Mouse (Mus musculus) liver, embryonic 14.5 days (tissue): ENCODE data around the gene Srsf7. TPM values are rescaled to one million over a fixed set of nuclear protein-coding genes. Genes with fewer than 3 reads are reported as not detected.

Experiments used
- ATAC-seq: fragments of 200-750 bp; cut with Nextera tagmentation; 2 replicates; pipeline ENCODE4 v1.8.0; 2017; ENCODE audit warnings: moderate number of reproducible peaks, mild to moderate bottlenecking, moderate library complexity; ENCODE audit not compliant: insufficient read depth
- DNase-seq, 3 experiments: peaks; one replicate each; pipeline ENCODE4 v3.0.0-alpha.2; 2012 to 2013; ENCODE audit warnings: low read depth in 3 of 3, low spot score in 3 of 3
- H3K27ac ChIP-seq: fragments of 300-500 bp; sonication (generic); 2 replicates; pipeline ENCODE4 v1.5.1; 2014; ENCODE audit warnings: moderate library complexity, mild to moderate bottlenecking, control low read depth, inconsistent platforms
- H3K27me3 ChIP-seq: fragments of 300-500 bp; sonication (generic); 2 replicates; pipeline ENCODE4 v1.6.1; 2014; ENCODE audit warnings: mild to moderate bottlenecking, low read length, moderate library complexity; ENCODE audit not compliant: control insufficient read depth, insufficient read depth
- H3K36me3 ChIP-seq: fragments of 300-500 bp; sonication (generic); replicated peaks from 2 replicates; pipeline ENCODE4 v1.6.1; 2014; ENCODE audit warnings: low read depth; ENCODE audit not compliant: control insufficient read depth, insufficient read depth
- H3K4me1 ChIP-seq, 2 experiments: fragments of 200-500 bp in 1 of 2; fragments of 300-500 bp in 1 of 2; sonication (generic) in 1 of 2; replicated peaks; 2 replicates each; pipeline ENCODE4 v1.6.1; 2012 to 2014; ENCODE audit warnings: antibody characterized with exemption in 1 of 2, inconsistent platforms in 1 of 2, low read length in 1 of 2; ENCODE audit not compliant: control insufficient read depth in 2 of 2, insufficient read depth in 2 of 2
- H3K4me2 ChIP-seq: fragments of 300-500 bp; sonication (generic); 2 replicates; pipeline ENCODE4 v1.6.1; 2014; ENCODE audit warnings: low read depth, mild to moderate bottlenecking, control low read depth, moderate library complexity
- H3K4me3 ChIP-seq, 2 experiments: fragments of 200-500 bp in 1 of 2; fragments of 300-500 bp in 1 of 2; sonication (generic) in 1 of 2; 2 replicates each; pipeline ENCODE4 v1.5.1; 2012 to 2014; ENCODE audit warnings: low read depth in 2 of 2, low read length in 2 of 2, mild to moderate bottlenecking in 2 of 2, control low read depth in 1 of 2, inconsistent platforms in 1 of 2, moderate library complexity in 1 of 2; ENCODE audit not compliant: insufficient read depth in 1 of 2
- H3K9ac ChIP-seq: fragments of 300-500 bp; sonication (generic); replicated peaks from 2 replicates; pipeline ENCODE4 v1.6.1; 2014; ENCODE audit warnings: mild to moderate bottlenecking, control low read depth, moderate library complexity
- H3K9me3 ChIP-seq: fragments of 300-500 bp; sonication (generic); 2 replicates; pipeline ENCODE4 v1.6.1; 2016; ENCODE audit warnings: low read length, mixed read lengths; ENCODE audit not compliant: control insufficient read depth
- CTCF ChIP-seq: IDR thresholded peaks from 2 replicates; pipeline ENCODE4 v1.5.1; 2016; ENCODE audit warnings: antibody characterized with exemption, low read depth, control low read depth
- EP300 ChIP-seq: IDR thresholded peaks from 2 replicates; pipeline ENCODE4 v1.6.1; 2016; ENCODE audit warnings: antibody characterized with exemption, low read depth
- WGBS: fragments of 180-500 bp; shearing (Covaris S2); extraction: QIAGEN DNeasy Blood & Tissue Kit; methylation state at CpG from one replicate; pipeline ENCODE4 v1.1.7; 2014; ENCODE audit not compliant: insufficient replicate concordance; 5-methylcytosine and 5-hydroxymethylcytosine counted together
- polyA plus RNA-seq, 2 experiments: library from polyadenylated mRNA; depleted of rRNA in 1 of 2; stranded (reverse) in 1 of 2; unstranded in 1 of 2; fragments of >200 nt; fragmentation: Nextera tagmentation in 1 of 2; extraction: Ambion mirVana in 1 of 2; gene quantifications; 2 replicates each; pipeline versions ENCODE4 v1.2.1 to v1.2.3; 2012 to 2014

Srsf7 gene
- polyA plus RNA-seq, 2 experiments = 146 to 264 TPM

- Histone ChIP-seq H3K4me3 (no peak overlapping the region), H3K9ac (no peak overlapping the region), H3K27ac (no peak overlapping the region), H3K9me3 (no peaks in the 10 kb centered on the region), H3K36me3 (no peaks in the 10 kb centered on the region), H3K27me3 (no peaks in the 10 kb centered on the region), H3K4me1 (peaks cover 0 to 5% of the 10 kb centered on the region in 2 experiments; a peak in 2 of 4 replicates), H3K4me2 (no peak overlapping the region)
- TF ChIP-seq CTCF = no peak
- no peak for TF ChIP-seq EP300
- WGBS = 75% methylated on average over 8 of the region's 8 CpGs
- DNase-seq = no peak
- no peak for ATAC-seq
These were observed 50.2 kb downstream of the Srsf7 start for GRCm38 (mm10) chr17:80156905-80157304.

- DNase-seq (no peak), ATAC-seq (no peak)
- WGBS = 45% methylated on average over 2 of the region's 2 CpGs
- Histone ChIP-seq H3K36me3 (no peaks in the 10 kb centered on the region), H3K9me3 (no peaks in the 10 kb centered on the region), H3K4me3 (no peak overlapping the region), H3K27ac (no peak overlapping the region), H3K27me3 (no peaks in the 10 kb centered on the region), H3K4me1 (peaks cover 0 to 5% of the 10 kb centered on the region in 2 experiments; a peak in 2 of 4 replicates), H3K9ac (no peak overlapping the region), H3K4me2 (no peak overlapping the region)
- no peak for TF ChIP-seq EP300
- TF ChIP-seq CTCF = no peak
These were observed 53.5 kb downstream of the Srsf7 start for GRCm38 (mm10) chr17:80153631-80154030.

GRCm38 (mm10) chr17:80152767-80153630 lies 54.1 kb downstream of the Srsf7 start:
- ATAC-seq = 0 out of 2 replicates have a peak, but pooled peaks have one; percentile 51

GRCm38 (mm10) chr17:80151353-80151752 lies 55.8 kb downstream of the Srsf7 start:
- TF ChIP-seq EP300 (no peak), CTCF (no peak)
- Histone ChIP-seq H3K27me3 (no peaks in the 10 kb centered on the region), H3K27ac (no peak overlapping the region), H3K36me3 (no peaks in the 10 kb centered on the region), H3K4me3 (no peak overlapping the region), H3K9me3 (no peaks in the 10 kb centered on the region), H3K9ac (no peak overlapping the region), H3K4me1 (peaks cover 0 to 5% of the 10 kb centered on the region in 2 experiments; a peak in 2 of 4 replicates), H3K4me2 (no peak overlapping the region)
- 41% methylated on average over 5 of the region's 5 CpGs for WGBS
- ATAC-seq (no peak), DNase-seq (no peak)

More at GRCm38 (mm10) chr17:80152767-80153630, 54.1 kb downstream of the Srsf7 start:
- Histone ChIP-seq H3K4me2 (no peak overlapping the region), H3K4me3 (no peak overlapping the region), H3K36me3 (no peaks in the 10 kb centered on the region), H3K9ac (no peak overlapping the region), H3K27ac (no peak overlapping the region), H3K27me3 (no peaks in the 10 kb centered on the region), H3K9me3 (no peaks in the 10 kb centered on the region), H3K4me1 (peaks cover 0 to 5% of the 10 kb centered on the region in 2 experiments; a peak in 2 of 4 replicates)
- 40% methylated on average over 12 of the region's 12 CpGs for WGBS
- DNase-seq = no peak
- TF ChIP-seq EP300 (no peak), CTCF (no peak)

Other genes starting within 250 kb of the Srsf7 start
- 16.2 and 23.5 TPM in 2 replicates for gene Hnrnpll, start 145.0 kb downstream of the Srsf7 start, polyA plus RNA-seq (2012; rRNA removed)
- 23.1 and 23.9 TPM in 2 replicates for gene Hnrnpll, start 145.0 kb downstream of the Srsf7 start, polyA plus RNA-seq (2014; fragmentation: Nextera tagmentation; extraction: Ambion mirVana)
- gene Galm, start 79.8 kb downstream of the Srsf7 start, polyA plus RNA-seq (2012; rRNA removed) = 14.0 and 15.0 TPM in 2 replicates
- 22.7 and 25.6 TPM in 2 replicates for gene Galm, start 79.8 kb downstream of the Srsf7 start, polyA plus RNA-seq (2014; fragmentation: Nextera tagmentation; extraction: Ambion mirVana)
- gene Ttc39d, start 153 bp upstream of the Srsf7 start, polyA plus RNA-seq (2012; rRNA removed) = 0.02 and 0.04 TPM in 2 replicates
- gene Ttc39d, start 153 bp upstream of the Srsf7 start, polyA plus RNA-seq (2014; fragmentation: Nextera tagmentation; extraction: Ambion mirVana) = 0.13 TPM in 1 of 2 replicates, not detected in the other
- gene Gemin6, start 17.1 kb upstream of the Srsf7 start, polyA plus RNA-seq (2012; rRNA removed) = 8.6 and 16.2 TPM in 2 replicates
- 33.6 and 35.7 TPM in 2 replicates for gene Gemin6, start 17.1 kb upstream of the Srsf7 start, polyA plus RNA-seq (2014; fragmentation: Nextera tagmentation; extraction: Ambion mirVana)
- 1.8 and 2.8 TPM in 2 replicates for gene Morn2, start 82.9 kb upstream of the Srsf7 start, polyA plus RNA-seq (2012; rRNA removed)
- gene Morn2, start 82.9 kb upstream of the Srsf7 start, polyA plus RNA-seq (2014; fragmentation: Nextera tagmentation; extraction: Ambion mirVana) = 9.1 and 9.8 TPM in 2 replicates
- gene Dhx57, start 83.2 kb upstream of the Srsf7 start, polyA plus RNA-seq (2012; rRNA removed) = 4.1 and 5.1 TPM in 2 replicates
- 2.8 and 3.6 TPM in 2 replicates for gene Dhx57, start 83.2 kb upstream of the Srsf7 start, polyA plus RNA-seq (2014; fragmentation: Nextera tagmentation; extraction: Ambion mirVana)
- 0.03 and 0.13 TPM in 2 replicates for gene Arhgef33, start 100.1 kb upstream of the Srsf7 start, polyA plus RNA-seq (2012; rRNA removed)
- gene Arhgef33, start 100.1 kb upstream of the Srsf7 start, polyA plus RNA-seq (2014; fragmentation: Nextera tagmentation; extraction: Ambion mirVana) = 0.36 and 0.69 TPM in 2 replicates
- not detected in 2 replicates for gene Gm10190, start 166.2 kb upstream of the Srsf7 start, polyA plus RNA-seq (2012; rRNA removed)
- gene Gm10190, start 166.2 kb upstream of the Srsf7 start, polyA plus RNA-seq (2014; fragmentation: Nextera tagmentation; extraction: Ambion mirVana) = not detected in 2 replicates